Mouse (Mus musculus): ENCODE data around the gene Tmem248. TPM values are rescaled to one million over a fixed set of nuclear protein-coding genes. Genes with fewer than 3 reads are reported as not detected.

Tmem248 gene
- polyA plus RNA-seq, 1 experiment from 2014 or later = 34.1 TPM

DNA sequence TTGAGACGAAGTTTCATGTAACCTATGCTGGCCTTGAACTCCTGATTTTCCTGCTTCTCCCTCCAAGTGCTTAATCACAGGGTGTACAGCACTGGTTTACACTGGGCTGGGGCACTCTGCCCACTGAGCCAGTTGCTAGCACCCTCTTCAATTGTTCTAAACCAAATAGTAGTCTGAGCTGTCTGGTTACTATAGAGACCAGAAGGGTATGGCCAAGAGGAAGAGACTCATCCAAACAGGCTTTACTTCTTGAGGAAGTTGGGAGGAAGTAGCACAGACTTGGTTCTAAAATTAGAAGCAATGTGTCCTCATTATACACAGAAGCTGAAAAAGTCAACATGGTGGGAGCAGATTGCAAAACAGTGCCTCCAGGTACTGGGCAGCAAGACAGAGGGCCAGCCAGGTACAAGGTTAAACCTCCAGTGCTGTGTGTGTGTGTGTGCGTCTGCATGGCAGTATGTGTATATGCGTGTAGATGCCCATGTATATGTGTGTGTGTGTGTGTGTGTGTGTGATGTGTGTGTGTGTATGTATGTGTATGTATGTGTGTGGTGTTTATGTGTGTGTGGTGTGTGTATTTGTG lies 11.3 kb upstream of the Tmem248 start:
- Histone ChIP-seq H3K36me3 (peaks cover 44% of the 10 kb centered on the region), H3K4me1 (no peaks in the 10 kb centered on the region), H3K27me3 (no peaks in the 10 kb centered on the region), H3K9ac (replicated peaks) (no peak overlapping the region), H3K9me3 (no peaks in the 10 kb centered on the region), H3K4me2 (replicated peaks) (no peak overlapping the region), H3K4me3 (no peak overlapping the region), H3K27ac (replicated peaks) (no peak overlapping the region)
- WGBS = 88% methylated on average over 3 of the region's 3 CpGs
- ATAC-seq (ENCODE audit: low FRiP score, low read depth) = no peak

DNA sequence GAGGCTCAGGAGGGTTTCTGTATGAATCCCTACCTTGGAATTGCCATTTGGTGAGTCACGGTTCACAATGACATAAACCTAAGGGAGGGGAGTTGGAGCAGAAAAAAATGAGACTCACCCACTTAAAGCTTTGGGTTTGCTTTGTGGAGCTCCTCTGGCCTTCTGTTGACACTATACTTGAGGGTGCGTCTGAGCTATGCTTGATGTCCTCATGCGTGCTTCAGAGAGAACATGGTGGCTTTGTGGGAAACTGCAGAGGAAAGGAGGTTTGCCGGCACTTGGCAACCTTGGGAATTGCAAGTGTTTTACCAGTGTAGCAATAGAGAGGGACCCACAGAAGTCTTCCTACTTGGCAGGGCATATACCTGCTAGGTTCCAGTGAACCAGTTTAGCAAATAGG lies 9.6 kb upstream of the Tmem248 start:
- Histone ChIP-seq H3K4me1 (no peaks in the 10 kb centered on the region), H3K27ac (replicated peaks) (no peak overlapping the region), H3K9ac (replicated peaks) (no peak overlapping the region), H3K9me3 (no peaks in the 10 kb centered on the region), H3K36me3 (peaks cover 57% of the 10 kb centered on the region), H3K4me2 (replicated peaks) (no peak overlapping the region), H3K27me3 (no peaks in the 10 kb centered on the region), H3K4me3 (no peak overlapping the region)
- no peak for ATAC-seq (ENCODE audit: low FRiP score, low read depth)
- WGBS = 96% methylated on average over 4 of the region's 4 CpGs

DNA sequence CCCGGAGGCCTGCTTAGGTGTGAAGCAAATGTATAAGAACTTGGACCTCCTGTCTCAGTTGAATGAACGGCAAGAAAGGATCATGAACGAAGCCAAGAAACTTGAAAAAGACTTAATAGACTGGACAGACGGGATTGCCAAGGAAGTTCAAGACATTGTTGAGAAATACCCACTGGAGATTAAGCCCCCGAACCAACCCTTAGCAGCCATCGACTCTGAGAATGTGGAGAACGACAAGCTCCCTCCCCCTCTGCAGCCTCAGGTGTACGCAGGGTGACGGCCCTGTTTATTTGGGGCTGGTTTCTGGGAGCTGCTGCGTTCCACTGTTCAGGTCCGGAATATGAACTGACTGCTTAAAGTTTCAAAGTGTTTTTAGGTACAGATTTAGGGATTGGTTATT lies 3.9 kb upstream of the Tmem248 start:
- Histone ChIP-seq H3K27ac (replicated peaks) (no peak overlapping the region), H3K4me1 (no peaks in the 10 kb centered on the region), H3K9ac (replicated peaks) (no peak overlapping the region), H3K27me3 (no peaks in the 10 kb centered on the region), H3K4me2 (replicated peaks) (no peak overlapping the region), H3K9me3 (0 out of 2 replicates have a peak, but pooled peaks cover 4% of the 10 kb centered on the region), H3K4me3 (no peak overlapping the region), H3K36me3 (peaks cover 65% of the 10 kb centered on the region)
- 92% methylated on average over 11 of the region's 11 CpGs for WGBS
- ATAC-seq (ENCODE audit: low FRiP score, low read depth) = no peak

DNA sequence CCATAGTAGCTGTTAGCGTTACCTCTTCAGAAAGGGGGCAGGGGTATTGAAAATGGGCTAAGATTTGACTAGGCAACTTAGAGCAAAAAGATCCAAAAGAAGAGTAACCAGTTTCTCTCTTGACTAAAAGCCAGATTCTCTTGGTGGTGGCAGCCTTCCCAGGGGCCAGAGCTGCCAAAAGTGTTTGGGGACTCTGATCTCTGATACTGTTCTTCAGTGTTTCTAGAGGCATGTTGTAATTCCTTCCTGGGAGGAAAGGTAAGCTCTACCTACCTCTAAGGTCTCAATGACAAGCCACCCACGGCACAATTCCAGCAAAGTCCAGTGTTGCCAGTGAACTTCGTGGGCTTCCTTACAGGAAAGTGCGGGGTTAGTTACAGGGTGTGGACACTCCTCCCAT lies 525 bp downstream of the Tmem248 start:
- no peak for ATAC-seq (ENCODE audit: low FRiP score, low read depth)

DNA sequence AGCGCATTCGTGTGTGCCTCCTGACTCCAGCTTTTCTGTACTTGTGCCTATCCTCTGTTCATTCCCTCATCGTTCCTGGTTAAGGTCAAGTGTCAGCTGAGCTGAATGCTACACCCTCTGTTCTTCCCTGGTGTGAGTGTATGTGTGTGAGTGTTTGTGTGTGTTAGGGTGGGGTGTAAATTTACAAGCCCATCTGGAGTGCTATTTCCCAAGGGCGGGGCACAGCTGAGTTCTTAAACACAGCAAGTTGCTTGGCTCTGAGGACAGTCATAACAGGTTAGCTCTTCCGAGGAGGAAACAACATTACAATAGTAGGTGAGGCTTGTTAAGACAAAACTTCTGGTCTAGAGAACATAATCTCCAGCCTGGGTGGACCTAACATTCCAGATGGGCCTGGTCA lies 1.5 kb downstream of the Tmem248 start:
- Histone ChIP-seq H3K4me2 (replicated peaks) (no peak overlapping the region), H3K4me3 (no peak overlapping the region), H3K36me3 (peaks cover 14% of the 10 kb centered on the region; the same call in 1 of the 2 replicates), H3K27ac (replicated peaks) (no peak overlapping the region), H3K9ac (replicated peaks) (no peak overlapping the region), H3K27me3 (no peaks in the 10 kb centered on the region), H3K9me3 (peaks cover 7% of the 10 kb centered on the region; the same call in 1 of the 2 replicates), H3K4me1 (peaks cover 13% of the 10 kb centered on the region)
- no peak for ATAC-seq (ENCODE audit: low FRiP score, low read depth)
- WGBS = 94% methylated on average over 5 of the region's 5 CpGs

More for the DNA sequence above, 525 bp downstream of the Tmem248 start:
- Histone ChIP-seq H3K36me3 (peaks cover 23% of the 10 kb centered on the region), H3K4me2 (replicated peaks) (no peak overlapping the region), H3K4me3 (no peak overlapping the region), H3K4me1 (peaks cover 7% of the 10 kb centered on the region; the same call in 1 of the 2 replicates), H3K9me3 (peaks cover 7% of the 10 kb centered on the region; the same call in 1 of the 2 replicates), H3K27ac (replicated peaks) (no peak overlapping the region), H3K27me3 (no peaks in the 10 kb centered on the region), H3K9ac (replicated peaks) (no peak overlapping the region)
- 91% methylated on average over 4 of the region's 4 CpGs for WGBS

DNA sequence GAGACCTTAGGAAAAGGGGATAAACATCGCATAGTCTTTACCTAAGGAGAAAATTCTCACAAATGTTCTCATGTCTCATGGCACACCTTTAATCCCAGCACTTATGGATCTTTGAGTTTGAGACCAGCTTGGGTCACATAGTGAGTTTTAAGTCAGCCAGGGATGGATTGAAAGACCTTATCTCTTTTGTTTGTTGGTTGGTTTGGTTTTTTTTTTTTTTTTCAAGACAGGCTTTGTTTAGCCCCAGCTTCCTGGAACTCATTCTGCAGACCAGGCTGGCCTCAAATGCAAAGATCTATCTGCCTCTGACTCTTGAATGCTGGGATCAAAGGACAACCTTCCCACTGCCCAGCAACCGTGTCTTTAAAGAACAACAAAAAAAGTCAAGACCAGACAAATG lies 4.4 kb downstream of the Tmem248 start:
- no peaks in the 10 kb centered on the region for H3K27me3 ChIP-seq
- peak overlapping the region; percentile 97 for H3K9ac ChIP-seq (replicated peaks)
- H3K4me2 ChIP-seq (replicated peaks) = peak overlapping the region; percentile 72
- ATAC-seq (ENCODE audit: low FRiP score, low read depth) = no peak
- H3K36me3 ChIP-seq = no peaks in the 10 kb centered on the region
- WGBS = 49% methylated on average over 2 of the region's 2 CpGs
- peaks cover 7% of the 10 kb centered on the region; the same call in 1 of the 2 replicates for H3K9me3 ChIP-seq
- peak overlapping the region; percentile 100 for H3K4me3 ChIP-seq
- H3K4me1 ChIP-seq = peaks cover 18% of the 10 kb centered on the region
- no peak overlapping the region for H3K27ac ChIP-seq (replicated peaks)

DNA sequence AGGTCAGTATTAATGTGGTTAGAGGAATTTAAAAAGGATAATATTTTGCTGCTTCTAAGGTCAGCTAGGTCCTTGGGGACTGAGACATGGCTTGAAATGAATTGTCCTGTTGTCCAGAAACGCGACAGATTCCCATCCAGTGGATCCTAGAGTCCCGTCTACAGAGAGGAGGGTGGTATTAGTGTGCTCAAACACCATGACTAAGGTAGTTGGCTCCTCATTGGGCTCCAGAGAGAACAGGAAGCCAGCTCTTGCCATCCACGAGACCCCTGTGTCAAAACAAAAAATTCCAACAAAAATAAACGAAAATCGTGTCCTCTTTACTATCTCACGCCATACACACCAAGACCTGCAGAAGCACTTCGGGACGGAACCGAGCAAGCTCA lies 4.9 kb downstream of the Tmem248 start:
- peaks cover 7% of the 10 kb centered on the region; the same call in 1 of the 2 replicates for H3K9me3 ChIP-seq
- H3K9ac ChIP-seq (replicated peaks) = peak overlapping the region; percentile 97
- no peaks in the 10 kb centered on the region for H3K27me3 ChIP-seq
- ATAC-seq (ENCODE audit: low FRiP score, low read depth) = peak; percentile 61
- peak overlapping the region; percentile 84 for H3K27ac ChIP-seq (replicated peaks)
- peak overlapping the region; percentile 100 for H3K4me3 ChIP-seq
- H3K4me2 ChIP-seq (replicated peaks) = peak overlapping the region; percentile 72
- 1% methylated on average over 10 of the region's 10 CpGs for WGBS
- H3K36me3 ChIP-seq = no peaks in the 10 kb centered on the region
- H3K4me1 ChIP-seq = peaks cover 18% of the 10 kb centered on the region

DNA sequence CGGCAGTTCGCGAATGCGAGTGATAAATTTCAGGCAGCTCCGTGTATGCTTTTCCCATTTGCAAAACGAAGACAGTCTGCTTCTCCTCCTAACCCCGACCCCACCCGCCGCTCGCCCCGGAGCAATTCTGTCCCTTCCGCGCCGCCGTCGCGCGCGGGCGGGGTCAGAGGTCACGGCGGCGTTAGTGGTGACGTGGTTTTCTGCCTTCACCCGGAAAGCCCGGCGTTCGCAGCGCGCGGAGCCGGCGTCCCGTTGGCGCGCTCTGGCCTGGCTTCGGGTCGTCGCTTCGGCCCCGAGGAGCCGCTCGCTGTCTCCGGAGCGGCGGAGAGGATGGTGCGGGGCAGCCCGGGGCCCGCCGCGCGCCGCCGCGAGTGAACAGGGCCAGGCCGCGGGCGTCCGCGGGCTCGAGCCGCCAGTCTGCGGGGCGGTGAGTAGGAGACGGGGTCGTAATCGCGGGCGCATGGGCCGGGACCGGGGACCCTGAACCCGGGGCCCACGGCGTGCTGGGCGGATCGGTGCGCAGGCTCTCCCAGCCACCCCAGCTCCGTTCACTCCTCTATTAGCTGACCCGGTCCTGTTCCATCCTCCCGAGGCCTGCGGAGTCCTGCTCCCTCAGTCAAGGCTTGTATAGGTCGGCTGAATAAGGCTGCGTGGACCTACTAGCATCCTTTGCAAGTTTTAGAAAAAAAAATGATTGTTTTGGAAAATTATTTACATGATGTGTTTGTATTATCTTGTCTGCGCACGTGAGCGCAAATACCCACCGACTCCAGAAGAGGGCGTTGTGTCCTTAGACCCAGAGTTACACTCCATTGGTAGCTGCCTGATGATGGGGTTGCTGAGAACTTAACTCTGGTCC lies 5.5 kb downstream of the Tmem248 start:
- H3K9ac ChIP-seq (replicated peaks) = peak overlapping the region; percentile 97
- peaks cover 18% of the 10 kb centered on the region for H3K4me1 ChIP-seq
- H3K27ac ChIP-seq (replicated peaks) = peak overlapping the region; percentile 84
- peak; percentile 86 for ATAC-seq (ENCODE audit: low FRiP score, low read depth)
- H3K9me3 ChIP-seq = peaks cover 7% of the 10 kb centered on the region; the same call in 1 of the 2 replicates
- H3K4me3 ChIP-seq = peak overlapping the region; percentile 100
- WGBS = under 1% methylated on average over 83 of the region's 88 CpGs
- peak overlapping the region; percentile 72 for H3K4me2 ChIP-seq (replicated peaks)
- no peaks in the 10 kb centered on the region for H3K36me3 ChIP-seq
- no peaks in the 10 kb centered on the region for H3K27me3 ChIP-seq

DNA sequence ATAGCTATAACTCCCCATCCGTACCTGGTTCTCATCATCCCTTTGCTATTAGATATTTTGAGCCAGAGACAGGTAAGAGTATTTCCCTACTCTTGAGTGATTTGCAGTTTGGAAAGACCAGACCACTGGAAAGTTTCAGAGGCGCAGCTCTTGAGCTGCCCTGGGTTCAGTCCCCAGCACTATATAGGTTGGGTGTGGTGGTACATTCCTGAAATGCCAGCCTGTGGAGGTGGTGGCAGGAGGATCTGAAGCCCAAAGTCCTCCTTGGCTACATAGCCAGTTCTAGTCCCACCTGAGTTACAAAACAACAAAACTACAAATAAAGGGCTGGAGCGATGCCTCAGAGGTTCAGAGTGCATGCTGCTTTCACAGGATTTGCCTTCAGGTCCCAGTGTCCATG lies 9.9 kb downstream of the Tmem248 start:
- H3K9me3 ChIP-seq = no peaks in the 10 kb centered on the region
- ATAC-seq (ENCODE audit: low FRiP score, low read depth) = no peak
- no peak overlapping the region for H3K27ac ChIP-seq (replicated peaks)
- WGBS = 92% methylated on average over 3 of the region's 3 CpGs
- H3K4me1 ChIP-seq = peaks cover 11% of the 10 kb centered on the region
- H3K4me3 ChIP-seq = no peak overlapping the region
- no peak overlapping the region for H3K9ac ChIP-seq (replicated peaks)
- H3K36me3 ChIP-seq = peaks cover 24% of the 10 kb centered on the region
- no peaks in the 10 kb centered on the region for H3K27me3 ChIP-seq
- no peak overlapping the region for H3K4me2 ChIP-seq (replicated peaks)

DNA sequence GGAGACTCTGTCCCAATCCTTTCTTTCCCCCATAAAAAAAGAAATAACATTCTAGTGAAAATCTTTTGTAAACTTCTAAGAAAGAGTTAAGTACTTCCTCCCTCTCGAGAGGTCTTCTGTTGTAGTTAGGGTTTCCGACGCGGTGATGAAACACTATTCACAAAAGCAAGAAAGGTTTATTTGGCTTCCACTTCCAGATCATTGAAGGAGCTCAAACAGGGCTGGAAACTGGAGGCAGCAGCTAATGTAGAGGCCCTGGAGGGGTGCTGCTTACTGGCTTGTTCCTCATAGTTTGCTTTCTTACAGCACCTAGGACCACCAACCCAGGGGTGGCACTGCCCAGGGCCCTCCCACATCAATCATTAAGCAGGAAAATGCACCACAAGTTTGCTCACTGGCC lies 11.2 kb downstream of the Tmem248 start:
- WGBS = 85% methylated on average over 4 of the region's 4 CpGs
- no peak overlapping the region for H3K9ac ChIP-seq (replicated peaks)
- no peak overlapping the region for H3K4me3 ChIP-seq
- H3K36me3 ChIP-seq = peaks cover 37% of the 10 kb centered on the region
- H3K4me2 ChIP-seq (replicated peaks) = no peak overlapping the region
- H3K27ac ChIP-seq (replicated peaks) = no peak overlapping the region
- H3K9me3 ChIP-seq = no peaks in the 10 kb centered on the region
- no peak for ATAC-seq (ENCODE audit: low FRiP score, low read depth)
- H3K27me3 ChIP-seq = no peaks in the 10 kb centered on the region
- peaks cover 7% of the 10 kb centered on the region for H3K4me1 ChIP-seq

DNA sequence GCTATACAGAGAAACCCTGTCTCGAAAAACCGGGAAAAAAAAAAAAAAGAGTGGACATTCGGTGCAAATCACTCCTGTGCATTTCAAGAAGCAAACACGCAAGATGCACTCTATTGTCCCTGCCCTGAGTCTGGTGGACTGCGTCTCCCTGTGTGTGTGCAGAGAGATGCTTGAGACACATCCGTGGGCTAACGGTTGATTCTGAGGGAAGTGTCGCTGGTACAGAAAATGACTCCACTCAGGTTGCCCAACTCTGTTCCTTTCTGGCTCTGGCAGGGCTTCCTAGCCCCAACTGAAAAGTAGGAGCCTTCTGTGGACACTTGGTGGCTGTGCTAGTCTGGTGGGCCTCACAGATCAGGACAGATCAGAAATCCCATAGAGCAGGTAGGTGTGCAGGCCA lies 19.4 kb downstream of the Tmem248 start:
- WGBS = 92% methylated on average over 8 of the region's 8 CpGs
- no peaks in the 10 kb centered on the region for H3K9me3 ChIP-seq
- no peaks in the 10 kb centered on the region for H3K4me1 ChIP-seq
- no peak overlapping the region for H3K4me2 ChIP-seq (replicated peaks)
- H3K27me3 ChIP-seq = no peaks in the 10 kb centered on the region
- H3K9ac ChIP-seq (replicated peaks) = no peak overlapping the region
- ATAC-seq (ENCODE audit: low FRiP score, low read depth) = no peak
- peaks cover 96% of the 10 kb centered on the region for H3K36me3 ChIP-seq
- H3K27ac ChIP-seq (replicated peaks) = no peak overlapping the region
- H3K4me3 ChIP-seq = no peak overlapping the region

DNA sequence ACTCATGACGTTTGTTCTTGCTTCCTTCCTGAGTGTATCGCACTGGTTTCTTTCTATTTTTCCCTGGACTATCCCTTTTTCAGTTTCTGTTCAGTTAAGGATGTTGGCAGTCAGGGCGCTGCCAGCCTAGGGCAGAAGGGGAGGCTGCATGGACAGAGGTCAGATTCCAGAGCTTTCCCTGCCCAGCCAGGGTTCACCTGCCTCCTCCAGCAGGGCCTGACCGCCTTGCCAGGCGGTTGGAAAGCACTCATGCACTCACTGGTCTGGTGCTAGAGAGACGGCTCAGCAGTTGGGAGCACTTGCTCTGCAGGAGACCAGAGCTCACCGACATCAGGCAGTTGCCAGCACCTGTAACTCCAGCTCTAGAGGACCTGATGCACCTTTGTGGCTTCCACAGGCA lies 22.4 kb downstream of the Tmem248 start:
- Histone ChIP-seq H3K4me3 (no peak overlapping the region), H3K9ac (replicated peaks) (no peak overlapping the region), H3K36me3 (peaks cover 96% of the 10 kb centered on the region), H3K4me1 (no peaks in the 10 kb centered on the region), H3K27me3 (no peaks in the 10 kb centered on the region), H3K4me2 (replicated peaks) (no peak overlapping the region), H3K27ac (replicated peaks) (no peak overlapping the region), H3K9me3 (no peaks in the 10 kb centered on the region)
- 90% methylated on average over 7 of the region's 7 CpGs for WGBS
- no peak for ATAC-seq (ENCODE audit: low FRiP score, low read depth)

Data from midbrain, embryonic 12.5 days (tissue).